8 mouse cellular contexts compared by ENCODE assay signal in genomic region chr9:3258396-3259300, GRCm38 (mm10).
DNase-seq lines count a peak whose midpoint lies in the region; ATAC-seq and TF ChIP-seq lines count a peak whose summit lies in the region.

No protein-coding gene starts in this region.

- H3K9ac ChIP-seq in heart, adult 2 months (ENCODE audit: low read depth, low read length): no peak overlapping the region
- no peak overlapping the region for H3K9ac ChIP-seq in liver, embryonic 13.5 days
- H3K9ac ChIP-seq in neural tube, embryonic 11.5 days (ENCODE audit: low read length): no peak overlapping the region

- TF ChIP-seq CTCF in Patski (IDR thresholded peaks at IDR 0.05): no peak
- TF ChIP-seq CTCF in heart, adult 2 months (IDR thresholded peaks at IDR 0.05): no peak
- TF ChIP-seq CTCF in kidney, adult 2 months (conservative IDR thresholded peaks at IDR 0.05; ENCODE audit: insufficient read depth, insufficient read length, low read depth, low read length): no peak

- peaks cover 5% of the 10 kb centered on the region; the same call in 1 of the 2 replicates for H3K9me3 ChIP-seq in liver, embryonic 13.5 days (replicated peaks)
- peaks cover 18% of the 10 kb centered on the region for H3K9me3 ChIP-seq in neural tube, embryonic 11.5 days (ENCODE audit: control insufficient read depth, low read length)

- intact Hi-C loops in heart, adult 2 months (cut with DNase I): no loop called here

- no peaks in the 10 kb centered on the region for H3K4me1 ChIP-seq in heart, adult 2 months (ENCODE audit: control insufficient read depth, insufficient read depth, low read length)
- no peaks in the 10 kb centered on the region for H3K4me1 ChIP-seq in kidney, adult 2 months (ENCODE audit: control insufficient read depth, insufficient read depth, low read length)
- no peaks in the 10 kb centered on the region for H3K4me1 ChIP-seq in liver, embryonic 13.5 days (replicated peaks)
- H3K4me1 ChIP-seq in neural tube, embryonic 11.5 days (ENCODE audit: control insufficient read depth, insufficient read depth, low read length): no peaks in the 10 kb centered on the region

- WGBS in heart, adult 2 months: 51% methylated on average over 10 of the region's 10 CpGs
- 63% methylated on average over 10 of the region's 10 CpGs for WGBS in kidney, adult 2 months
- 44% methylated on average over 10 of the region's 10 CpGs for WGBS in liver, embryonic 13.5 days (ENCODE audit: insufficient replicate concordance)
- 72% methylated on average over 10 of the region's 10 CpGs for WGBS in neural tube, embryonic 11.5 days

- no peaks in the 10 kb centered on the region for H3K27me3 ChIP-seq in Patski
- no peaks in the 10 kb centered on the region for H3K27me3 ChIP-seq in heart, adult 2 months (ENCODE audit: control insufficient read depth, insufficient read depth, low read length)
- H3K27me3 ChIP-seq in kidney, adult 2 months (replicated peaks; ENCODE audit: control insufficient read depth, insufficient read depth, low read length): no peaks in the 10 kb centered on the region
- no peaks in the 10 kb centered on the region for H3K27me3 ChIP-seq in liver, embryonic 13.5 days
- no peaks in the 10 kb centered on the region for H3K27me3 ChIP-seq in neural tube, embryonic 11.5 days (ENCODE audit: control insufficient read depth, insufficient read depth, low read length)

- no peaks in the 10 kb centered on the region for H3K36me3 ChIP-seq in heart, adult 2 months (ENCODE audit: control insufficient read depth, insufficient read depth, low read length)
- no peaks in the 10 kb centered on the region for H3K36me3 ChIP-seq in kidney, adult 2 months (ENCODE audit: control insufficient read depth, insufficient read depth, low read length)
- H3K36me3 ChIP-seq in liver, embryonic 13.5 days: no peaks in the 10 kb centered on the region
- H3K36me3 ChIP-seq in neural tube, embryonic 11.5 days (ENCODE audit: control insufficient read depth, insufficient read depth, low read length): no peaks in the 10 kb centered on the region

- peak; percentile 99 for DNase-seq in CD4-positive, CD25-positive, alpha-beta regulatory T cell, adult 2 months (ENCODE audit: low read depth, low spot score)
- peak; percentile 99 for DNase-seq in Patski (ENCODE audit: low read depth, low spot score)
- DNase-seq in embryo, embryonic 11 days: peak; percentile 89
- peak; percentile 20 to 44 for DNase-seq in heart, adult 2 months
- peak; percentile 54 for DNase-seq in kidney, adult 2 months
- peak; percentile 21 for DNase-seq in liver, embryonic 13.5 days
- DNase-seq in neural tube, embryonic 11.5 days (ENCODE audit: low spot score): peak; percentile 85
- DNase-seq in thymus, postnatal 14 days: peak; percentile 55

- H3K27ac ChIP-seq in heart, adult 2 months: no peak overlapping the region
- H3K27ac ChIP-seq in kidney, adult 2 months (ENCODE audit: insufficient read depth, low read depth, low read length): no peak overlapping the region
- no peak overlapping the region for H3K27ac ChIP-seq in liver, embryonic 13.5 days
- H3K27ac ChIP-seq in neural tube, embryonic 11.5 days (ENCODE audit: low read depth, low read length): no peak overlapping the region

- no peak for TF ChIP-seq POLR2A in heart, adult 2 months (IDR thresholded peaks at IDR 0.05; ENCODE audit: insufficient read depth, low read depth, low read length)
- TF ChIP-seq POLR2A in kidney, adult 2 months (IDR thresholded peaks at IDR 0.05; ENCODE audit: low read depth, low read length): no peak

- in situ Hi-C loops in Patski (cut with MboI; ENCODE audit: low pct_unique_long_range_greater_than_20kb): no loop called here

- CTCF ChIA-PET in Patski (lab: Charles Lee): no interaction called here

- ATAC-seq in Patski: peak; percentile 99
- ATAC-seq in liver, embryonic 13.5 days (ENCODE audit: low read depth): peak; percentile 100
- ATAC-seq in neural tube, embryonic 11.5 days (ENCODE audit: insufficient read depth, low FRiP score, low TSS enrichment): peak; percentile 100

- H3K4me2 ChIP-seq in liver, embryonic 13.5 days: no peak overlapping the region
- H3K4me2 ChIP-seq in neural tube, embryonic 11.5 days (ENCODE audit: low read depth): no peak overlapping the region

- H3K4me3 ChIP-seq in heart, adult 2 months: no peak overlapping the region
- H3K4me3 ChIP-seq in kidney, adult 2 months (ENCODE audit: insufficient read depth, low read depth, low read length): no peak overlapping the region
- H3K4me3 ChIP-seq in liver, embryonic 13.5 days (replicated peaks): no peak overlapping the region
- no peak overlapping the region for H3K4me3 ChIP-seq in neural tube, embryonic 11.5 days (ENCODE audit: low read depth, low read length)

- H3K79me2 ChIP-seq in heart, adult 2 months (replicated peaks; ENCODE audit: control insufficient read depth, insufficient read depth, low read length): no peaks in the 10 kb centered on the region

- POLR2A ChIA-PET in Patski (lab: Charles Lee): no interaction called here

- no peak for TF ChIP-seq EP300 in heart, adult 2 months (IDR thresholded peaks at IDR 0.05; ENCODE audit: insufficient read depth, low read depth, low read length)

Comparison
In these comparisons a context has a peak if more than half of its experiments do, and no peak if none do; other contexts are left out.
1. DNase-seq: peak in every context shown above with its lines; median percentile 99 in CD4-positive, CD25-positive, alpha-beta regulatory T cell, adult 2 months; 99 in Patski; 89 in embryo, embryonic 11 days; 85 in neural tube, embryonic 11.5 days; 55 in thymus, postnatal 14 days; 54 in kidney, adult 2 months; 32 in heart, adult 2 months; 21 in liver, embryonic 13.5 days.